Mouse (Mus musculus) neural tube, embryonic 12.5 days (tissue): ENCODE measurements at regions not wholly inside any gene's neighbourhood (a gene's known extent, or its start where the extent isn't known, plus 50 kb on each side); places are given as distances from the start of the nearest gene placed in this dataset.
A peak's percentile ranks its signal among the peaks of the same experiment; 100 is the strongest.

ENCODE experiments used
- ATAC-seq: fragments of 200-750 bp; cut with Nextera tagmentation; 2 replicates; pipeline ENCODE4 v1.8.0; 2017; ENCODE audit warnings: low read depth, mild to moderate bottlenecking, moderate TSS enrichment, moderate library complexity; ENCODE audit not compliant: low FRiP score
- H3K27ac ChIP-seq: fragments of 300-500 bp; sonication (generic); 2 replicates; pipeline ENCODE4 v1.5.1; 2016
- H3K27me3 ChIP-seq: fragments of 300-500 bp; sonication (generic); replicated peaks from 2 replicates; pipeline ENCODE4 v1.6.1; 2016; ENCODE audit warnings: mild to moderate bottlenecking
- H3K36me3 ChIP-seq: fragments of 300-500 bp; sonication (generic); 2 replicates; pipeline ENCODE4 v1.6.1; 2016; ENCODE audit warnings: mild to moderate bottlenecking
- H3K4me1 ChIP-seq: fragments of 300-500 bp; sonication (generic); 2 replicates; pipeline ENCODE4 v1.6.1; 2016
- H3K4me2 ChIP-seq: fragments of 300-500 bp; sonication (generic); replicated peaks from 2 replicates; pipeline ENCODE4 v1.6.1; 2016; ENCODE audit warnings: mild to moderate bottlenecking
- H3K4me3 ChIP-seq: fragments of 300-500 bp; sonication (generic); 2 replicates; pipeline ENCODE4 v1.5.1; 2016
- H3K9ac ChIP-seq: fragments of 300-500 bp; sonication (generic); 2 replicates; pipeline ENCODE4 v1.6.1; 2016; ENCODE audit warnings: mild to moderate bottlenecking
- H3K9me3 ChIP-seq: fragments of 300-500 bp; sonication (generic); 2 replicates; pipeline ENCODE4 v1.6.1; 2016; ENCODE audit warnings: mild to moderate bottlenecking
- WGBS: fragments of 180-500 bp; shearing (Covaris S2); methylation state at CpG from one replicate; pipeline ENCODE4 v1.1.7; 2016; 5-methylcytosine and 5-hydroxymethylcytosine counted together

DNA sequence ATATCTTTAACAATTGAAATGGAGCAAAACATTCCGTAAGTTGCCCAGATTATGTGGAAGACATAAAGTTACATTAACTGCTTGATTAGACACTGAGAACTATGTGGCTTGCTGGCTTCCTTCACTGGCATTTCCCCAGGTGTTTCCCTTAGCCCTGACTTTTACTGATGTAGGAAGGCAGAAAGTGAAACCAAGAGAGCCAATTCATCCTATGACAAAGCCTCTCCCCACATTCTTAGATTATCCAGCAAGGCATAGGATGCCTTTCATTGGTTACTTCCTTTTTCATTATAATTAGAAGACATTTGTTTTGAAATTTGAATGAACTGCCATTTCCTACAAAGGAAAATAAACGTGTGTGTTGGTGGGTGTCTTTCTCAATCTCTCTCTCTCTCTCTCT is 72.1 kb downstream of the Cdc42ep3 start:
- H3K36me3 ChIP-seq = no peaks in the 10 kb centered on the region
- no peak for ATAC-seq
- WGBS = 57% methylated on average over 2 of the region's 2 CpGs

GRCm38 (mm10) chr17:79273551-79273950 is 81.3 kb downstream of the Cdc42ep3 start:
- Histone ChIP-seq H3K27me3 (no peaks in the 10 kb centered on the region), H3K9ac (no peak overlapping the region), H3K9me3 (no peaks in the 10 kb centered on the region), H3K36me3 (no peaks in the 10 kb centered on the region), H3K4me3 (no peak overlapping the region), H3K4me2 (no peak overlapping the region), H3K4me1 (no peaks in the 10 kb centered on the region), H3K27ac (no peak overlapping the region)
- ATAC-seq = no peak
- WGBS = 85% methylated on average over 8 of the region's 8 CpGs

More for the DNA sequence above, 72.1 kb downstream of the Cdc42ep3 start:
- no peaks in the 10 kb centered on the region for H3K27me3 ChIP-seq
- no peak overlapping the region for H3K27ac ChIP-seq
- H3K9ac ChIP-seq = no peak overlapping the region
- H3K4me3 ChIP-seq = no peak overlapping the region
- H3K4me2 ChIP-seq = no peak overlapping the region
- no peaks in the 10 kb centered on the region for H3K9me3 ChIP-seq
- 0 out of 2 replicates have a peak, but pooled peaks cover 3% of the 10 kb centered on the region for H3K4me1 ChIP-seq

GRCm38 (mm10) chr17:79259691-79260090 is 95.2 kb downstream of the Cdc42ep3 start:
- no peak overlapping the region for H3K9ac ChIP-seq
- no peak for ATAC-seq
- no peaks in the 10 kb centered on the region for H3K27me3 ChIP-seq
- no peaks in the 10 kb centered on the region for H3K36me3 ChIP-seq
- no peak overlapping the region for H3K4me2 ChIP-seq
- no peaks in the 10 kb centered on the region for H3K4me1 ChIP-seq
- no peaks in the 10 kb centered on the region for H3K9me3 ChIP-seq
- 66% methylated on average over 5 of the region's 5 CpGs for WGBS
- no peak overlapping the region for H3K4me3 ChIP-seq
- H3K27ac ChIP-seq = no peak overlapping the region

GRCm38 (mm10) chr17:79246962-79247902 is 107.7 kb downstream of the Cdc42ep3 start:
- no peaks in the 10 kb centered on the region for H3K36me3 ChIP-seq
- no peak overlapping the region for H3K4me3 ChIP-seq
- H3K4me2 ChIP-seq = no peak overlapping the region
- H3K9me3 ChIP-seq = no peaks in the 10 kb centered on the region
- no peaks in the 10 kb centered on the region for H3K27me3 ChIP-seq
- H3K9ac ChIP-seq = no peak overlapping the region
- 80% methylated on average over 9 of the region's 9 CpGs for WGBS
- no peaks in the 10 kb centered on the region for H3K4me1 ChIP-seq
- H3K27ac ChIP-seq = no peak overlapping the region
- peak; percentile 53; the same call in 1 of the 2 replicates for ATAC-seq

DNA sequence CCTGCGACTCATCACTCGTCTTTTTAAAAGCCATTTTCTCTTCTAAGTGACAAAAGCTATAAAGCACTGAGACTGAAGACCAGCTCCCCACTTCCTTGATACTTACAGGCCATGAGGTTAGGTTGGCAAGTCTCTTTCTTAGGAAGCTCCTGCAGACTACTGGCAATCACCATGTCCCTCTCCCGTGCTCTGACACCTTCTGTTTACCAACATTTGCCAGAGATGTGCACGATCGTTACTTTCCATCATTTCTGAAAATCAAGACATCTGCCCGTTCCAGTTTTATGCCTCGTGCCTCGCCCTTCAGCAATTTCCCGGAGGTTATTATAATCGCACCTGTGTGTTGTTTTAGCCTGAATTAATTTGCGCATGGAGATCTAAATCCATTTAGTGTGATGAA is 110.8 kb downstream of the Cdc42ep3 start:
- H3K4me3 ChIP-seq = no peak overlapping the region
- no peak overlapping the region for H3K27ac ChIP-seq
- WGBS = 91% methylated on average over 11 of the region's 11 CpGs
- no peaks in the 10 kb centered on the region for H3K27me3 ChIP-seq
- no peak overlapping the region for H3K9ac ChIP-seq
- H3K36me3 ChIP-seq = no peaks in the 10 kb centered on the region
- ATAC-seq = no peak
- H3K9me3 ChIP-seq = no peaks in the 10 kb centered on the region
- no peaks in the 10 kb centered on the region for H3K4me1 ChIP-seq
- H3K4me2 ChIP-seq = no peak overlapping the region

GRCm38 (mm10) chr17:79243426-79243825 is 111.5 kb downstream of the Cdc42ep3 start:
- ATAC-seq = no peak
- WGBS = 95% methylated on average over 2 of the region's 2 CpGs
- H3K4me3 ChIP-seq = no peak overlapping the region

GRCm38 (mm10) chr17:79241489-79241888 is 113.4 kb downstream of the Cdc42ep3 start:
- H3K36me3 ChIP-seq = no peaks in the 10 kb centered on the region
- H3K27ac ChIP-seq = no peak overlapping the region
- H3K9ac ChIP-seq = no peak overlapping the region
- WGBS = 94% methylated on average over 3 of the region's 3 CpGs
- H3K9me3 ChIP-seq = no peaks in the 10 kb centered on the region
- no peaks in the 10 kb centered on the region for H3K27me3 ChIP-seq
- no peaks in the 10 kb centered on the region for H3K4me1 ChIP-seq
- H3K4me2 ChIP-seq = no peak overlapping the region
- H3K4me3 ChIP-seq = no peak overlapping the region
- no peak for ATAC-seq

More at GRCm38 (mm10) chr17:79243426-79243825, 111.5 kb downstream of the Cdc42ep3 start:
- H3K4me2 ChIP-seq = no peak overlapping the region
- H3K9me3 ChIP-seq = no peaks in the 10 kb centered on the region
- no peaks in the 10 kb centered on the region for H3K4me1 ChIP-seq
- H3K27me3 ChIP-seq = no peaks in the 10 kb centered on the region
- no peak overlapping the region for H3K27ac ChIP-seq
- no peaks in the 10 kb centered on the region for H3K36me3 ChIP-seq
- no peak overlapping the region for H3K9ac ChIP-seq

DNA sequence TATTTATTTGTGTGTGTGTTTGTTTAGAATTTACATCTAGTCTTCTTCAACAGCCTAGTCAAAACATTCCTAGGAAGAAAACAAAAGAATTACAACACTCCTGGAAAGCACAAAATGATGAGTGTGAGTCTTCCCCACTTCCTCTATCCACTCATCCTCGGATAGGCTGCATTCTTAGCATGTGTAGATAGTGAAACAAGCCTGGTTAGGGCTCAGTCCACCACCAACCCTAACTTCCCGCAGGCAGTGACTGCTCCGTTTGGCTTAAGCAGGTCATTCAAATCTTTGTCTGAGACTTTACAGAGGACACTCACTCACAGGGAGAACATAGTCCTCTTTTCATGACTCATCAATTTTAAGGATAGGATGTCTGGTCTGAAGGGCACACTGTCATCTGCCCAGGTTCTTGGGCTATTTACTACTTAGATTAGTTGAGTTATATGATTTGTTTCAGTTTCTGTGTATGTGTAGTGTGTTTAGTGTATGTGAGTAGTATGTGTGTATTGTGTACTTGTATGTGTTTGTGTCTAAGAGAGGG is 118.6 kb downstream of the Cdc42ep3 start:
- 80% methylated on average over 3 of the region's 3 CpGs for WGBS
- no peak overlapping the region for H3K4me3 ChIP-seq
- no peak overlapping the region for H3K4me2 ChIP-seq
- H3K27ac ChIP-seq = no peak overlapping the region
- no peaks in the 10 kb centered on the region for H3K9me3 ChIP-seq
- H3K36me3 ChIP-seq = no peaks in the 10 kb centered on the region
- H3K4me1 ChIP-seq = no peaks in the 10 kb centered on the region
- no peaks in the 10 kb centered on the region for H3K27me3 ChIP-seq
- no peak for ATAC-seq
- H3K9ac ChIP-seq = no peak overlapping the region

DNA sequence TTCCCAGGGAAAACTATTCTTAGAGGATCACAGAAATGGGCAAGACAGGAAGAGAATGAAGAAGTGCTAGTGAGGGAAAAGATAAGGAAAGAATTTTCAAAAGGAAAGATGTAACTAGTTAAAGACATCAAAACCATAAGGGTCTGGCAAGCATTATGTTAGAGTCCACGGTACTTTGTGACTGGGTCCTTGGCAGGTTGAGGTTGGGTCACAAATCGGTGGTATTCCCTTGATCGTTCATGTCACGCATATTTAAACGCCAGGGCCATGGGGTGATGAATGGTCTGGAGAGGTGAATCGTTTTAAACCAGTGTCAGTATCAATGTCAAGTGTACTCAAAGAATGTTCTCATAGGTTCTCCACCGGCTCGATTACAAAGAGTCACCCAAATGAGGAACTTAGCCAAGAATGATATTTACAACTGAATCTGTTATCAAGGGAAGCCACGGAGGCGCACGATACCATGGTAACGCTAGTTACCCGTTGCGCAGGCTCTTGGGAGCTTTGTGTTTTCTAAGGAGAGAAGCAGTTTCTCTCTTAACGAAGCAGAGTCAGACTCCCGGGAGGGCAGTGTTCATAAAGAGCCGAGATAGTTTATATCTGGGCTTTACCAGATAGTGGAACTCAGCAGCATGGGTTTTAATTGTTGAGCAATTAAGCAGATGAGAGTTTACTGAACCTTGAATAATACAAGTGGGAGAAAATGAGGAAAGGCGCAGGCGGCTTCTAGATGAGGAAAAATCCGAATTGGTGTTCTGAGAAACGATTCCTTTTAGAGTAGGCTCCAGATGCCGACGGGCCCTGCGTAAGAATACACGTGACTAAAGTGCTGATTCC is 124.0 kb downstream of the Cdc42ep3 start:
- Histone ChIP-seq H3K9ac (no peak overlapping the region), H3K27me3 (no peaks in the 10 kb centered on the region), H3K4me3 (no peak overlapping the region), H3K4me2 (no peak overlapping the region), H3K27ac (no peak overlapping the region), H3K4me1 (no peaks in the 10 kb centered on the region), H3K9me3 (no peaks in the 10 kb centered on the region), H3K36me3 (no peaks in the 10 kb centered on the region)
- peak; percentile 58 for ATAC-seq
- 66% methylated on average over 25 of the region's 25 CpGs for WGBS

GRCm38 (mm10) chr17:79206563-79206962 is 148.3 kb downstream of the Cdc42ep3 start:
- Histone ChIP-seq H3K9me3 (peaks cover 11% of the 10 kb centered on the region; the same call in 1 of the 2 replicates), H3K27me3 (no peaks in the 10 kb centered on the region), H3K27ac (no peak overlapping the region), H3K4me2 (no peak overlapping the region), H3K36me3 (no peaks in the 10 kb centered on the region), H3K4me1 (no peaks in the 10 kb centered on the region), H3K9ac (no peak overlapping the region), H3K4me3 (no peak overlapping the region)
- ATAC-seq = no peak
- 83% methylated on average over 1 of the region's 1 CpGs for WGBS

GRCm38 (mm10) chr17:79206111-79206510 is 148.8 kb downstream of the Cdc42ep3 start:
- WGBS = 64% methylated on average over 4 of the region's 4 CpGs
- H3K9me3 ChIP-seq = peaks cover 11% of the 10 kb centered on the region; the same call in 1 of the 2 replicates
- 0 out of 2 replicates have a peak, but pooled peaks have one; percentile 33 for ATAC-seq
- H3K27ac ChIP-seq = no peak overlapping the region
- H3K27me3 ChIP-seq = no peaks in the 10 kb centered on the region
- no peak overlapping the region for H3K4me3 ChIP-seq
- H3K9ac ChIP-seq = no peak overlapping the region
- H3K4me2 ChIP-seq = no peak overlapping the region
- no peaks in the 10 kb centered on the region for H3K4me1 ChIP-seq
- H3K36me3 ChIP-seq = no peaks in the 10 kb centered on the region
